Mouse (Mus musculus) hindbrain, embryonic 12.5 days (tissue): ENCODE results near the gene Prkra. TPM values are rescaled to one million over a fixed set of nuclear protein-coding genes. Genes with fewer than 3 reads are reported as not detected.

Source experiments
- ATAC-seq: fragments of 200-750 bp; cut with Nextera tagmentation; 2 replicates; pipeline ENCODE4 v1.8.0; 2017; ENCODE audit warnings: moderate TSS enrichment; ENCODE audit not compliant: low FRiP score
- H3K27ac ChIP-seq: fragments of 300-500 bp; sonication (generic); 2 replicates; pipeline ENCODE4 v1.5.1; 2016; ENCODE audit warnings: mild to moderate bottlenecking
- H3K27me3 ChIP-seq: fragments of 300-500 bp; sonication (generic); 2 replicates; pipeline ENCODE4 v1.6.1; 2016; ENCODE audit warnings: mild to moderate bottlenecking
- H3K36me3 ChIP-seq: fragments of 300-500 bp; sonication (generic); 2 replicates; pipeline ENCODE4 v1.6.1; 2016; ENCODE audit warnings: mild to moderate bottlenecking
- H3K4me1 ChIP-seq: fragments of 300-500 bp; sonication (generic); 2 replicates; pipeline ENCODE4 v1.6.1; 2016
- H3K4me2 ChIP-seq: fragments of 300-500 bp; sonication (generic); replicated peaks from 2 replicates; pipeline ENCODE4 v1.6.1; 2016; ENCODE audit warnings: mild to moderate bottlenecking
- H3K4me3 ChIP-seq: fragments of 300-500 bp; sonication (generic); 2 replicates; pipeline ENCODE4 v1.5.1; 2016; ENCODE audit warnings: mild to moderate bottlenecking
- H3K9ac ChIP-seq: fragments of 300-500 bp; sonication (generic); 2 replicates; pipeline ENCODE4 v1.6.1; 2016; ENCODE audit warnings: mild to moderate bottlenecking, moderate library complexity
- H3K9me3 ChIP-seq: fragments of 300-500 bp; sonication (generic); replicated peaks from 2 replicates; pipeline ENCODE4 v1.6.1; 2016; ENCODE audit warnings: mild to moderate bottlenecking
- WGBS: fragments of 180-500 bp; shearing (Covaris S2); methylation state at CpG from one replicate; pipeline ENCODE4 v1.1.7; 2016; 5-methylcytosine and 5-hydroxymethylcytosine counted together
- polyA plus RNA-seq: library from polyadenylated mRNA; unstranded; fragments of >200 nt; fragmentation: Nextera tagmentation; extraction: Ambion mirVana; gene quantifications from 2 replicates; pipeline ENCODE4 v1.2.1, GENCODE M21; 2016

Prkra gene
- polyA plus RNA-seq, 1 experiment from 2014 or later: 96.4 TPM

DNA sequence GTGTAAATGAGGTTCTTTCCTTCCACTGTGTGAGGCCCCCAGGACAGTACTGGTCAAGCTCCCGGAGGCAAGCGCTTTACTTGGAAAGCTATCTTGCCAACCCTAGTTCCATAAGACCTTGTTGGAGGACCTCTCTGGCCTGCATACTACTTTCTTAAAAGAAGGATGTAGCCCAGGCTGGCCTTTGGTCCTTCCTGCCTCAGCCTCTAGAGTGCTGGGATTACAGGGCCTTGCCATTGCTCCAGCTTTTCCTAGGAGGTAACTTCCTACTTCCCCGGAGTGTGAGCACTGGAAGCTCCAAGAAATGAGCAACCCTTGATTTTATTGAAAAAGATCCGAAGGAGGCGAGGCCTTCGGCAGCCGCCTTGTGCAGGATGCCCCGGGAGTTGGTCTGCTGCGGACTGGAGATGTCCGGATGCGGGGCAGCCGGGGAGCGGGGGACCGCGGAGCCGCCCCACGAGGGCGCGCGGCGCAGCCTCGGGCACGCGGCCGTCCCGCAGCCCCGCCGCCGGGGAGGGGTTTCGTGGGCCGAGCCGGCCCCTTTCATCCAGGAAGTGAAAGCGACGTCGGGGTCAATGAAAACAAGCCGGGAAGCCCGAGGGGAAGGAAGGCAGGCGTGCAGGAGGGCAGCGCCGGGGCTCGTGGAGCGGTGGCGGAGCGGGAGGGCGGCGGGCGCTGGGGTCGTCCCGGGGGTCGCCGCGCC is 27.1 kb upstream of the Prkra start, which contains the start of gene Plekha3:
Gene Plekha3, plus strand, starts transcription at position 557 of the 703 bp plus-strand sequence.
- peak within 1 kb of the TSS; percentile 87 for H3K27ac ChIP-seq
- no peaks in the 10 kb centered on the region for H3K36me3 ChIP-seq
- whole genome bisulfite sequencing: 4% methylated on average over 50 of the region's 52 CpGs
- H3K4me3 ChIP-seq: peak within 1 kb of the TSS; percentile 67
- H3K9me3 ChIP-seq: no peaks in the 10 kb centered on the region
- H3K4me1 ChIP-seq: peaks cover 18% of the 10 kb centered on the region
- H3K9ac ChIP-seq: peak within 1 kb of the TSS; percentile 92
- H3K4me2 ChIP-seq: peak within 1 kb of the TSS; percentile 56
- peak; percentile 78 for ATAC-seq
- H3K27me3 ChIP-seq: no peaks in the 10 kb centered on the region

DNA sequence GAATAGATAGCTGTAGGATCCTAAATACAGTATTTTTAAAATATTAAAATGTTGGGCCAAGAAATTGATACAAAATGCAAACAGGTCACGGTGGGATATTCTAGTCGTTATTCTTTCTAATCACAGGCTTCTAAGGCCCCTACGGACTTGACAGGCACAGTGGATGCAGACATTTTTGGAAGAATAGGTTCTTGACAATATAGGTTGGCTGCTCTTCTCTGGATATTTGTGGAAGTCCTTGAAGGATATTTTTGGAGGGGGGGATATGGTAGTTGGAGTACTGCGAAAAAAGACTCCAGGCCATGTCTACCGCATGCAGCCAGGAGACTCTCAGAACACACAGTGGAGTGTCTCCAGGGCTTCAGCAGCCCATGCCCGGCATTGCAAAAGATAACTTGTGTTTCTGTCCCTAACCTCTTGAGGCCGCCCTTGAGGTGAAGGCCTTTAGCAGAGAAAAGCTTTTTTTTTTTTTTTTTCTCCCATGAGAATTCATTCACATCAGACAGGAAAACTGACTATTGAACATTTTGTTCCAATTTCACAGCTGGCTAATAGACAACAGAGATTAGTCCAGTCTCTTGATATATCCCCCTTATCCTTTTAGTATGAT is 25.8 kb upstream of the Prkra start:
- no peak; the same call in 1 of the 2 replicates for ATAC-seq
- WGBS: 38% methylated on average over 7 of the region's 7 CpGs
- H3K27ac ChIP-seq: peak overlapping the region; percentile 64
- H3K4me1 ChIP-seq: peaks cover 18% of the 10 kb centered on the region
- peak overlapping the region; percentile 42 for H3K4me3 ChIP-seq
- H3K9ac ChIP-seq: no peak overlapping the region
- no peaks in the 10 kb centered on the region for H3K36me3 ChIP-seq
- peak overlapping the region; percentile 59 for H3K4me2 ChIP-seq
- no peaks in the 10 kb centered on the region for H3K9me3 ChIP-seq
- H3K27me3 ChIP-seq: no peaks in the 10 kb centered on the region

GRCm38 (mm10) chr2:76672966-76673392 is 25.2 kb upstream of the Prkra start, which contains the start of gene Fkbp7:
Gene Fkbp7, minus strand, starts transcription at chr2:76673116.
- H3K9ac ChIP-seq: peak within 1 kb of the TSS; percentile 57
- peak; percentile 90 for ATAC-seq
- 0% methylated on average over 17 of the region's 17 CpGs for WGBS
- H3K4me2 ChIP-seq: peak within 1 kb of the TSS; percentile 59
- H3K36me3 ChIP-seq: no peaks in the 10 kb centered on the region
- H3K9me3 ChIP-seq: no peaks in the 10 kb centered on the region
- H3K27me3 ChIP-seq: no peaks in the 10 kb centered on the region
- peak within 1 kb of the TSS; percentile 64 for H3K27ac ChIP-seq
- H3K4me3 ChIP-seq: peak within 1 kb of the TSS; percentile 42
- H3K4me1 ChIP-seq: peaks cover 18% of the 10 kb centered on the region

DNA sequence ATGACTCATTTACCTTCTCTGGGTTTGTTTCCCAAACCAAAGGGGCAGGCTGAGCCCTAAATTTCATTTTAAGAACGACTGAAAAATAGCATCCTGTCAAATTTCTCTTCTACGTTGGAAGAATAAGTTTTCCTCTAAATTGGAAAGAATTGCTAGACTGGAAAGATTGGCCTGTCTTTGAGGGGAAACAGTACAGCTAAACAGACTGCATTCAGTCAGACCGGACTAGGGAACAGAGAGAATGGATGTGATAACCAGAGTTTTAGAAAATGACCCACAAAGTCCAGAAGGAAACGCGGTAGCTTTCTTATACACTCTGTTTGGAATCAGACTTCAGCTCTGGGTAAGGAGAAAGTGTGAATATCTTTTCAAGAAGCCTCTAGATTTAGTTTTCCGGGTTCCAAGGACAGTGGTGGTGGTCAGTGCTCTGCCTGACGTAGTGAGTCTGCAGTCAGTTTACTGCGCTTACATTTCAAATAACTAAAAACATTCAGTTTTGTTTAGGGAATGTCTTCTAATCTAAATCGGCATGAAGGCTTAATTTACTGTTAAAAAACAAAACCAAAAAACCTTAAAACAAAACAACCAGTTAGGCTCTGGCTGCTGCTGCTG is 24.4 kb upstream of the Prkra start:
- WGBS: 43% methylated on average over 9 of the region's 9 CpGs
- no peak for ATAC-seq
- Histone ChIP-seq H3K27me3 (no peaks in the 10 kb centered on the region), H3K9me3 (no peaks in the 10 kb centered on the region), H3K27ac (peak overlapping the region; percentile 64; the same call in 1 of the 2 replicates), H3K4me3 (peak overlapping the region; percentile 42), H3K36me3 (0 out of 2 replicates have a peak, but pooled peaks cover under 1% of the 10 kb centered on the region), H3K4me2 (peak overlapping the region; percentile 59), H3K4me1 (peaks cover 18% of the 10 kb centered on the region), H3K9ac (peak overlapping the region; percentile 57)

GRCm38 (mm10) chr2:76671641-76672040 is 23.8 kb upstream of the Prkra start:
- Histone ChIP-seq H3K4me3 (peak overlapping the region; percentile 42), H3K9ac (peak overlapping the region; percentile 57; the same call in 1 of the 2 replicates), H3K36me3 (0 out of 2 replicates have a peak, but pooled peaks cover 2% of the 10 kb centered on the region), H3K4me2 (peak overlapping the region; percentile 59), H3K27ac (no peak overlapping the region), H3K27me3 (no peaks in the 10 kb centered on the region), H3K9me3 (no peaks in the 10 kb centered on the region), H3K4me1 (peaks cover 15% of the 10 kb centered on the region)
- 85% methylated on average over 6 of the region's 6 CpGs for WGBS
- ATAC-seq: no peak

GRCm38 (mm10) chr2:76667200-76667599 is 19.4 kb upstream of the Prkra start:
- Histone ChIP-seq H3K27ac (no peak overlapping the region), H3K27me3 (no peaks in the 10 kb centered on the region), H3K4me1 (peaks cover 5% of the 10 kb centered on the region), H3K36me3 (peaks cover 26% of the 10 kb centered on the region), H3K4me3 (no peak overlapping the region), H3K9ac (no peak overlapping the region), H3K4me2 (no peak overlapping the region), H3K9me3 (no peaks in the 10 kb centered on the region)
- WGBS: 83% methylated on average over 5 of the region's 5 CpGs
- no peak for ATAC-seq

DNA sequence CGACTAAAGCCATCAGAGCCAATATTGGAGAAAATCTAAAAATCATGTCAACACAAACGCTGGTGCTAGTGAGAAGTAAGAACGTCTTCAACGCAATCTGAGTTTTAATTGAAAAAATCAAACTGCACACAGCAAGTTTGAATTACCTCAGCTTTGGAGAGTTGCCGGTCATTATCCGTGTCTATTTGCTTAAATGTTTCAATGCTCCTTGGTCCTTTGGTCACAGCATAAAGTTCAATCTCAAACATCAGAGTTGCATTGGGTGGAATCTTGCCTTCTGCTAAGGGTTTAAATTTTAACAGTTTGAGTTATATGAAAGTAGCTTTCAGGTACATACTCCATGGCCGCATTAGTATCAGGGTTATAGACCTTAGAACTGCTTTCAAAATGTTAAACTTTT is 17.7 kb upstream of the Prkra start:
- peaks cover 33% of the 10 kb centered on the region for H3K36me3 ChIP-seq
- WGBS: 94% methylated on average over 7 of the region's 7 CpGs
- H3K27me3 ChIP-seq: no peaks in the 10 kb centered on the region
- no peaks in the 10 kb centered on the region for H3K9me3 ChIP-seq
- ATAC-seq: no peak
- no peak overlapping the region for H3K27ac ChIP-seq
- no peak overlapping the region for H3K9ac ChIP-seq
- no peak overlapping the region for H3K4me3 ChIP-seq
- no peak overlapping the region for H3K4me2 ChIP-seq
- no peaks in the 10 kb centered on the region for H3K4me1 ChIP-seq

DNA sequence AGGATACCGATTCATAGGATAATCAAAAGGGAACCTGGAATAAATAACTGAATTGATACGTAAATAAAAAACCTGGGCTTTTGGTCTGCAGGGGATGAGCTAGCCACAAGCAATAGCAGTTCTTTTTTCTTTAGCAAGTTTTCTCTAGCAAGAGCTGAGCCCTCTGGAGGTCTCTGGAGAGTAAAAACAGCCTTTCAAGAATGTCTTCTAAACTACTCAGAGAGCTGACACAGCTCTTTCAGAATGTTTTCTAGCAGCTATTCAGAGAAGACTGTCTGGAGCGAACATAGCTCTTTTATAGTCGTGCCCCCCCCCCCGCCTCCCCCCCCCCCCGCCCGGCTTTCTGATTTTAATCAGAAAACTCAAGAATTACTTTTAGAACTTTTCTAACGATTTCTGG is 11.6 kb upstream of the Prkra start:
- Histone ChIP-seq H3K36me3 (peaks cover 20% of the 10 kb centered on the region), H3K27ac (no peak overlapping the region), H3K4me1 (no peaks in the 10 kb centered on the region), H3K4me3 (no peak overlapping the region), H3K9me3 (no peaks in the 10 kb centered on the region), H3K9ac (no peak overlapping the region), H3K4me2 (no peak overlapping the region), H3K27me3 (no peaks in the 10 kb centered on the region)
- WGBS: 59% methylated on average over 6 of the region's 8 CpGs
- ATAC-seq: no peak

DNA sequence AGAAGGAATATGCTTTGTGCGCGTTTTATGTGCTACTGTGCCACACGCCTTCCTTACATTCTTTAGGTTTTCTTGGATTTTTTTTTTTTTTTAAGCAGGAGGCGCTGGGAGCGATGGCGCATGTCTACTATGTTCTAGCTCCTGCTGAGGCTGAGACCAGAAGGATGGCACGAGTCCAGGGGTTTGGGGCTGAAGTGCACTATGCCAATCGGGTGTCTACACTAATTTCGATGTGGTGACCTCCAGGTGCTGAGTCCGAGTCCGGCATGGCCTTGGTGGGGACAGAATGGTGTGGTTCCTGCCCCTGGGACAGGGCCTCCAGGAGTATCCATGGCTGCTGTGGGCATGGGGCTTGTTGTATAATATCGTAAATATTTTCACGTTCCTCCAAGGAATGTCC is 10.7 kb upstream of the Prkra start:
- Histone ChIP-seq H3K4me3 (no peak overlapping the region), H3K27ac (no peak overlapping the region), H3K4me2 (no peak overlapping the region), H3K4me1 (no peaks in the 10 kb centered on the region), H3K9ac (no peak overlapping the region), H3K27me3 (no peaks in the 10 kb centered on the region), H3K9me3 (no peaks in the 10 kb centered on the region), H3K36me3 (peaks cover 13% of the 10 kb centered on the region; the same call in 1 of the 2 replicates)
- ATAC-seq: no peak
- 80% methylated on average over 13 of the region's 13 CpGs for WGBS

DNA sequence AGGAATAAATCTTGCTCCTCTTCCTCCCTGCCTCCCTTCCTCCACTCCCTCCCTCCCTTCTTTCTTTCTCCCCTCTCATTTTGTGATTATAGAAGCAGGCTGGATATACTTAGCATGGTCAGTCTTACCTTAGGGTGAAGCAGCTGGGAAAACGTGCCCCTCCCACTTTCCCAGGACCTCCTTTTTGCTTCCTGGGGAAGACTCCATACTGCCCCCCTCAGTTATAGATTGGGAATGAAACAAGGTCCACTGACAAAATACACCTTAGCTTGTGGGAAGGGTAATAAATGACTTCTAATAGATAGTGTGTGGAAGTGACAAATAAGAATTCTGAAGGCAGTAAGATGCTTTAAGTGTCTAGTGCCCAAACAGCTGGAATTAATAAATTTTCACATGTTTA is 8.2 kb upstream of the Prkra start:
- ATAC-seq: no peak
- 15% methylated on average over 1 of the region's 1 CpGs for WGBS

GRCm38 (mm10) chr2:76655444-76655843 is 7.6 kb upstream of the Prkra start:
- Histone ChIP-seq H3K9me3 (no peaks in the 10 kb centered on the region), H3K27ac (no peak overlapping the region), H3K9ac (no peak overlapping the region), H3K4me2 (no peak overlapping the region), H3K36me3 (no peaks in the 10 kb centered on the region), H3K4me1 (no peaks in the 10 kb centered on the region), H3K27me3 (no peaks in the 10 kb centered on the region), H3K4me3 (no peak overlapping the region)
- no peak for ATAC-seq
- WGBS: 76% methylated on average over 3 of the region's 3 CpGs

More for the DNA sequence above, 8.2 kb upstream of the Prkra start:
- no peak overlapping the region for H3K9ac ChIP-seq
- H3K4me2 ChIP-seq: no peak overlapping the region
- no peaks in the 10 kb centered on the region for H3K27me3 ChIP-seq
- H3K9me3 ChIP-seq: no peaks in the 10 kb centered on the region
- H3K4me3 ChIP-seq: no peak overlapping the region
- H3K27ac ChIP-seq: no peak overlapping the region
- H3K36me3 ChIP-seq: no peaks in the 10 kb centered on the region
- H3K4me1 ChIP-seq: no peaks in the 10 kb centered on the region

DNA sequence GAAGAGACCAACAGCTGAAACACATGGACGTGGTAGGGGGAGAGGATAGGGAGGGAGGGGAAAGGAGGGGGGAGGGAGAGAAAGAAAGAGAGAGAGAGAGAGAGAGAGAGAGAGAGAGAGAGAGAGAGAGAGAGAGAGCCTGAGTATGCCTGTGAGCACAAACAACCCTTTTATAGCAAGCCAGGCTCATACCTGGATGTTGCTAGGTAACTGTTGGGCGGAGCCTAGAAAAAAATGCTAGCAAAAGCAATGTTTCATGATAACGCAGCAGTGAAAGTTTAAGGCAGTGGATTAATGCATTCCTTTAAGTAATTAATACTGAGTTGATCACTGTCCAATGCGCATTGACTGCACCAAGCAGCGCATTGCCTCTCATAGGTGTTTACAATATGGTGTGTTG is 6.8 kb upstream of the Prkra start:
- Histone ChIP-seq H3K27ac (no peak overlapping the region), H3K27me3 (no peaks in the 10 kb centered on the region), H3K9ac (no peak overlapping the region), H3K4me2 (no peak overlapping the region), H3K4me3 (no peak overlapping the region), H3K4me1 (no peaks in the 10 kb centered on the region), H3K9me3 (no peaks in the 10 kb centered on the region), H3K36me3 (no peaks in the 10 kb centered on the region)
- WGBS: 83% methylated on average over 5 of the region's 5 CpGs
- ATAC-seq: no peak
